9 mouse cellular contexts compared by ENCODE assay signal in the genomic region with DNA sequence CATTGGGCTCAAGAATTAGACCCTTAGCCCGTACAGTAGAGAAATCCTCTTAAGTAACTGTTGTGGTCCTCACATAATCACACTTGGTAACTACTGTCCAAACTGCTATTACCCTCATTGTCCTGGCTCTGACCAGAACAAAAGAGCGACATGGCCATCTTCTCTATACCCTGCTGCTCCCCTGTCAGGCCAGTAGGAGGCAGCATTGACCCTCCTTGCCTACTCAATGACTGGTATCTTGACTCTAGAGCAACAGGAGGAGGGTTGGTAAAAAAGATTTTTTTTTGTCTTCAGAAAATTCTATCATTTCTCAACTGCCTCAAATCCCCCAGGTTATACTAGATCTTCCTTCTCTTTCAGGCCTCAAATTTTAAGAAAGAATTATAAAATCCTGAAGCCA.
DNase-seq lines count a peak whose midpoint lies in the region; ATAC-seq and TF ChIP-seq lines count a peak whose summit lies in the region.
"Had no signal": no experiment of that assay in that cellular context is flagged by ENCODE, and none has a peak within 500 bp of the region (broad histone marks: within the 10 kb centered on the region; RNA-seq: fewer than 3 reads in every experiment).

No protein-coding gene starts in this region.

- no peaks in the 10 kb centered on the region for H3K4me1 ChIP-seq in forebrain, postnatal 0 days (ENCODE audit: insufficient read depth)
- H3K4me1 ChIP-seq in forebrain, embryonic 12.5 days = 0 out of 2 replicates have a peak, but pooled peaks cover under 1% of the 10 kb centered on the region

- H3K9me3 ChIP-seq in forebrain, postnatal 0 days (ENCODE audit: low read length) = no peaks in the 10 kb centered on the region
- H3K9me3 ChIP-seq in forebrain, embryonic 12.5 days = no peaks in the 10 kb centered on the region
- H3K9me3 ChIP-seq: neural tube, embryonic 13.5 days had no signal

- peak; percentile 64 for TF ChIP-seq CTCF in forebrain, postnatal 0 days (IDR thresholded peaks at IDR 0.05; ENCODE audit: low read depth)

- no peak overlapping the region for H3K27ac ChIP-seq in forebrain, postnatal 0 days (ENCODE audit: low read depth, low read length)
- H3K27ac ChIP-seq in forebrain, embryonic 12.5 days = no peak overlapping the region
- H3K27ac ChIP-seq: neural tube, embryonic 13.5 days had no signal

- intact Hi-C loops in heart, postnatal 14 days (cut with DNase I) = loop anchor here (2.0 kb wide), 1 partner anchor 339 kb away; no protein-coding TSS in a partner anchor

- H3K4me3 ChIP-seq in forebrain, postnatal 0 days (ENCODE audit: low read depth, low read length) = no peak overlapping the region
- H3K4me3 ChIP-seq in forebrain, embryonic 12.5 days (replicated peaks) = no peak overlapping the region
- H3K4me3 ChIP-seq: neural tube, embryonic 13.5 days had no signal

- no peak for DNase-seq in forebrain, postnatal 0 days
- peak; percentile 20 for DNase-seq in ovary, postnatal 36 days (ENCODE audit: low spot score)
- DNase-seq in ovary, postnatal 10 days (ENCODE audit: low spot score) = no peak
- DNase-seq in c-Kit-positive CD71-positive TER-119-positive erythroid progenitor cells, embryonic 14.5 days (ENCODE audit: low spot score) = peak; percentile 32
- DNase-seq in heart, postnatal 14 days = peak; percentile 22 to 55
- peak; percentile 43 for DNase-seq in naive thymus-derived CD4-positive, alpha-beta T cell, adult 2 months (ENCODE audit: low read depth)
- no peak for DNase-seq in layer of hippocampus, adult 9-11 months

- WGBS in forebrain, postnatal 0 days = 45% methylated on average over 2 of the region's 2 CpGs
- WGBS in forebrain, embryonic 12.5 days = 53% methylated on average over 2 of the region's 2 CpGs

- no peak for ATAC-seq in forebrain, postnatal 0 days
- no peak for ATAC-seq in forebrain, embryonic 12.5 days (ENCODE audit: low FRiP score)

- no peak overlapping the region for H3K4me2 ChIP-seq in forebrain, postnatal 0 days (ENCODE audit: low read depth)
- no peak overlapping the region for H3K4me2 ChIP-seq in forebrain, embryonic 12.5 days
- H3K4me2 ChIP-seq: neural tube, embryonic 13.5 days had no signal

- no peaks in the 10 kb centered on the region for H3K27me3 ChIP-seq in forebrain, postnatal 0 days (ENCODE audit: insufficient read depth, low read length)
- no peaks in the 10 kb centered on the region for H3K27me3 ChIP-seq in forebrain, embryonic 12.5 days
- H3K27me3 ChIP-seq: neural tube, embryonic 13.5 days had no signal

- H3K36me3 ChIP-seq in forebrain, postnatal 0 days (ENCODE audit: insufficient read depth) = no peaks in the 10 kb centered on the region
- no peaks in the 10 kb centered on the region for H3K36me3 ChIP-seq in forebrain, embryonic 12.5 days (replicated peaks)
- H3K36me3 ChIP-seq: neural tube, embryonic 13.5 days had no signal

- no peak overlapping the region for H3K9ac ChIP-seq in forebrain, postnatal 0 days
- H3K9ac ChIP-seq in forebrain, embryonic 12.5 days = no peak overlapping the region
- H3K9ac ChIP-seq: neural tube, embryonic 13.5 days had no signal

Comparison
In these comparisons a context has a peak if more than half of its experiments do, and no peak if none do; other contexts are left out.
1. DNase-seq: peak in ovary, postnatal 36 days (single experiment), c-Kit-positive CD71-positive TER-119-positive erythroid progenitor cells, embryonic 14.5 days (single experiment), heart, postnatal 14 days (2 of 2) and naive thymus-derived CD4-positive, alpha-beta T cell, adult 2 months (single experiment); none in forebrain, postnatal 0 days (single experiment), ovary, postnatal 10 days (single experiment) and layer of hippocampus, adult 9-11 months (single experiment).